ENCODE assay signal across 13 mouse cellular contexts in the genomic region with DNA sequence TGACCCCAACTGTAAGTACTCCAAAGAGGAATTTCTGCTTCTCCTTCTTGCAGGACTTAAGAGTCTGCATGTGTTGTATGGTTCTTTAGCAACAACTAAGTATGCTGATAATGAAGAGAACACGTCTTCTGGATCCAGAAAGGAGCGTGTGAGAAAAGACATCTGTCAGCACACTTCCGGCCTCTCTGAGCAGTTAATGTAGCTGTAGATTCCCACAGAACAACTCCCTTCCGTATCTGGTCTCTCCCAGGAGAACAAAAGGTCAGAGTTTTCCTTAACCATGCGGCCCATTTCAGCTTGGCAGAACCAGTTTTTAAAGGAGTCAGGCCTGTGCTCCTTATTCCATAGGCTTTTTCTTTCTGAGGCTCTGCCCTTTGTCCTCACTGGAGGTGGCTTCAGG.
DNase-seq lines count a peak whose midpoint lies in the region; ATAC-seq and TF ChIP-seq lines count a peak whose summit lies in the region.
"Had no signal": no experiment of that assay in that cellular context is flagged by ENCODE, and none has a peak within 500 bp of the region (broad histone marks: within the 10 kb centered on the region; RNA-seq: fewer than 3 reads in every experiment).

No protein-coding gene starts in this region.

- H3K9me3 ChIP-seq in liver, embryonic 11.5 days (ENCODE audit: control insufficient read depth, low read length), result no peaks in the 10 kb centered on the region
- H3K9me3 ChIP-seq in liver, embryonic 12.5 days (replicated peaks), result no peaks in the 10 kb centered on the region
- H3K9me3 ChIP-seq in embryonic facial prominence, embryonic 10.5 days, result no peaks in the 10 kb centered on the region
- H3K9me3 ChIP-seq: G1E had no signal

- H3K79me2 ChIP-seq in liver, adult 2 months (ENCODE audit: control insufficient read depth, insufficient read depth, low read length), result no peaks in the 10 kb centered on the region

- intact Hi-C loops in heart, postnatal 36 days (cut with DNase I), result no loop called here
- intact Hi-C loops in left cerebral cortex, postnatal 14 days (cut with DNase I), result no loop called here

- DNase-seq in liver, adult 2 months (ENCODE audit: extremely low read depth, low read depth, low spot score), result peak; percentile 44
- no peak for DNase-seq in liver, embryonic 11.5 days (ENCODE audit: low spot score)
- peak; percentile 49 to 54 for DNase-seq in heart, postnatal 36 days
- peak; percentile 38 to 75 for DNase-seq in kidney, postnatal 36 days
- DNase-seq in testis, postnatal 10 days (ENCODE audit: low spot score), result peak; percentile 37
- no peak for DNase-seq in left cerebral cortex, postnatal 14 days (ENCODE audit: low spot score in 2 of 2)
- no peak for DNase-seq in embryonic facial prominence, embryonic 10.5 days (ENCODE audit: low spot score)
- DNase-seq: liver had no signal

- H3K4me2 ChIP-seq in liver, embryonic 11.5 days, result no peak overlapping the region
- no peak overlapping the region for H3K4me2 ChIP-seq in liver, embryonic 12.5 days

- H3K27ac ChIP-seq in liver, adult 2 months (replicated peaks; ENCODE audit: insufficient read depth, low read depth, low read length), result peak overlapping the region; percentile 43
- H3K27ac ChIP-seq in liver, embryonic 11.5 days (ENCODE audit: low read depth, low read length), result no peak overlapping the region
- no peak overlapping the region for H3K27ac ChIP-seq in liver, embryonic 12.5 days
- H3K27ac ChIP-seq in embryonic facial prominence, embryonic 10.5 days (replicated peaks), result no peak overlapping the region

- no peak for TF ChIP-seq POLR2A in liver, adult 2 months (IDR thresholded peaks at IDR 0.05; ENCODE audit: extremely low read depth, insufficient read depth, low read length)

- no peaks in the 10 kb centered on the region for H3K36me3 ChIP-seq in liver, adult 2 months (ENCODE audit: control insufficient read depth, insufficient read depth, low read length)
- no peaks in the 10 kb centered on the region for H3K36me3 ChIP-seq in liver, embryonic 11.5 days (ENCODE audit: control insufficient read depth, insufficient read depth, low read length)
- H3K36me3 ChIP-seq in liver, embryonic 12.5 days, result no peaks in the 10 kb centered on the region
- H3K36me3 ChIP-seq in embryonic facial prominence, embryonic 10.5 days (replicated peaks), result no peaks in the 10 kb centered on the region
- H3K36me3 ChIP-seq: G1E had no signal

- no peak for TF ChIP-seq CTCF in liver, adult 2 months (IDR thresholded peaks at IDR 0.05; ENCODE audit: low read depth, low read length)

- H3K4me3 ChIP-seq in liver, adult 2 months (ENCODE audit: insufficient read depth, low read depth, low read length), result no peak overlapping the region
- no peak overlapping the region for H3K4me3 ChIP-seq in liver, embryonic 11.5 days (ENCODE audit: low read depth, low read length)
- no peak overlapping the region for H3K4me3 ChIP-seq in liver, embryonic 12.5 days
- no peak overlapping the region for H3K4me3 ChIP-seq in embryonic facial prominence, embryonic 10.5 days
- H3K4me3 ChIP-seq: megakaryocyte, embryonic 14.5 days; myocyte had no signal

- no peaks in the 10 kb centered on the region for H3K4me1 ChIP-seq in liver, adult 2 months (ENCODE audit: control insufficient read depth, insufficient read depth, low read length)
- no peaks in the 10 kb centered on the region for H3K4me1 ChIP-seq in liver, embryonic 11.5 days (replicated peaks; ENCODE audit: control insufficient read depth, insufficient read depth, low read length)
- H3K4me1 ChIP-seq in liver, embryonic 12.5 days, result no peaks in the 10 kb centered on the region
- peaks cover 15% of the 10 kb centered on the region for H3K4me1 ChIP-seq in embryonic facial prominence, embryonic 10.5 days

- H3K27me3 ChIP-seq in liver, adult 2 months (ENCODE audit: control insufficient read depth, insufficient read depth, low read length), result no peaks in the 10 kb centered on the region; the same call in 1 of the 2 replicates
- no peaks in the 10 kb centered on the region for H3K27me3 ChIP-seq in liver, embryonic 11.5 days (replicated peaks; ENCODE audit: control insufficient read depth, insufficient read depth, low read length)
- H3K27me3 ChIP-seq in liver, embryonic 12.5 days (replicated peaks), result no peaks in the 10 kb centered on the region
- no peaks in the 10 kb centered on the region for H3K27me3 ChIP-seq in embryonic facial prominence, embryonic 10.5 days (replicated peaks; ENCODE audit: low read depth, poor library complexity, severe bottlenecking)

- no peak overlapping the region for H3K9ac ChIP-seq in liver, adult 2 months (ENCODE audit: low read depth, low read length)
- no peak overlapping the region for H3K9ac ChIP-seq in liver, embryonic 11.5 days (ENCODE audit: low read depth, low read length)
- H3K9ac ChIP-seq in liver, embryonic 12.5 days, result no peak overlapping the region

- 81% methylated on average over 5 of the region's 5 CpGs for WGBS in liver, adult 2 months
- WGBS in liver, embryonic 11.5 days, result 73% methylated on average over 5 of the region's 5 CpGs
- 66% methylated on average over 5 of the region's 5 CpGs for WGBS in liver, embryonic 12.5 days (ENCODE audit: insufficient replicate concordance)
- 83% methylated on average over 5 of the region's 5 CpGs for WGBS in embryonic facial prominence, embryonic 10.5 days

- ATAC-seq in liver, embryonic 11.5 days (replicated peaks; ENCODE audit: low FRiP score), result no peak
- no peak for ATAC-seq in liver, embryonic 12.5 days
- ATAC-seq: forebrain, embryonic 16.5 days had no signal

Comparison
In these comparisons a context has a peak if more than half of its experiments do, and no peak if none do; other contexts are left out.
1. DNase-seq: peak in liver, adult 2 months (single experiment), heart, postnatal 36 days (2 of 2), kidney, postnatal 36 days (2 of 2) and testis, postnatal 10 days (single experiment); none in liver, embryonic 11.5 days (single experiment), left cerebral cortex, postnatal 14 days (0 of 2) and embryonic facial prominence, embryonic 10.5 days (single experiment).